Mouse (Mus musculus) liver, adult 2 months (tissue): ENCODE measurements around the gene Aif1l.
A peak's percentile ranks its signal among the peaks of the same experiment; 100 is the strongest.

Experiments
- CTCF ChIP-seq: fragments of 200-500 bp; IDR thresholded peaks from 2 replicates; pipeline ENCODE4 v1.5.1; 2011; ENCODE audit warnings: low read depth, low read length, control low read depth
- POLR2A ChIP-seq: fragments of 200-500 bp; IDR thresholded peaks from 2 replicates; pipeline ENCODE4 v1.6.1; 2011; ENCODE audit warnings: low read length, control low read depth; ENCODE audit not compliant: insufficient read depth; ENCODE audit errors: extremely low read depth

DNA sequence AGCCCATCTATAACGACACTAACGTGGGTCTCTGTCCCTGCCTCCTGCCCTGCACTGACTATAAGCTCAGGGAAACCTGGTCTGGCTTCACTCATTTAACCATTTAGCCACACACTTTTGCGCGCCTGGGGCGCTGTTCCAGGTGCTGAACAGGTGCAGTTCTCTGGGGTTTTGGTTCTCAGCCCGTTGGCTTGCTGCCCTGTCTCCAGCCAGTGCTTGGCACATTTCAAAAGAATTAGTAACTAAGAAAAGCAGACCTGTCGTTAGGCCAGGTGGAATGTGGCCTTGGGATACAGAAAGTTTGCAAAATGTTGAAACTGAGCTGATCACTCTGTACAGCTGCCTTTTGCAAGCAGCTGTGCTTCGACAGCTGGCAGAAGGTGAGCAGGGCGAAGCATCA is 25.1 kb upstream of the Aif1l start:
- TF ChIP-seq CTCF (peak; percentile 14; the same call in 1 of the 2 replicates), POLR2A (no peak)
